Mouse (Mus musculus): ENCODE measurements around the gene Fgf9.

The Fgf9 gene

GRCm38 (mm10) chr14:58089486-58089885, 19.1 kb downstream of the Fgf9 start:
- DNase-seq (ENCODE audit: low read depth, low spot score): no peak

DNA sequence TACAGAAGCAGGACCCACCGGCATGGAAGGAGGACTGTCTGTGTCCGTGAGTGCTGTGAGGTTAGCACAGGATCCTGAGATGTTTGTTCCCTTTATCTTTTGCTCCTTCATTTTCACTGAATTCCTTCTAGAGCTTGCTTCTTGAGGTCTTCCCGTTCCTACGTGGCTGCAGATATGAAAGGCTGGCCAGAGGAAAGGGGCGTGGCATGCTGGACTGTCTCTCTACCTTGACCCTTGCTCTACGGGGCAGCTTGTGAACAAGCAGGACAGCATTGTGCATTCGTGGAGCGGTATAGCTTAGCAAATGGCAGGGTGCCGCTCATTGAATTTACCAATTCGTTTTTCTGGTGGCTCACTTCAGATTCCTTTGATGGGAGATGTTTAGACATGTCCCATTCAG, 21.0 kb downstream of the Fgf9 start:
- DNase-seq (ENCODE audit: low read depth, low spot score): no peak

DNA sequence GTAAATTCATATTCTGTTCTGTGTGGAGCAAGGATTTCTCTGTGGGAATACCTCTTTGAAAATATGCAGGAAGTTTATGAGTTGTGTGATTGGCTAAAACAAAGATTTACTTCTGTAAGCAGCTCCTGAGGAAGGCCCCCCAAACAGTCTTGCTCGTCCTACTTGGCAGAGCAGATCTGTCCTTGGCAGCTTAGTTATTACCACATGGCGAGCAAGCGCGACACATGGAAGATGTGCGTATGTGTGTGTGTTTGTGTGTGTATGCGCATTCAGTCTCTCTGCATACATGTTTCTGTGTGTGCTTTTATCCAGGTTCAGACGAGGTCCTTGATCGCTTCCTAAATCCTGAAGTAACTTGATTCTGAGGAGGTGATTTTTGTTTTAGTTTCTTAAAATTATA, 29.3 kb downstream of the Fgf9 start:
- no peak for DNase-seq (ENCODE audit: low read depth, low spot score)

DNA sequence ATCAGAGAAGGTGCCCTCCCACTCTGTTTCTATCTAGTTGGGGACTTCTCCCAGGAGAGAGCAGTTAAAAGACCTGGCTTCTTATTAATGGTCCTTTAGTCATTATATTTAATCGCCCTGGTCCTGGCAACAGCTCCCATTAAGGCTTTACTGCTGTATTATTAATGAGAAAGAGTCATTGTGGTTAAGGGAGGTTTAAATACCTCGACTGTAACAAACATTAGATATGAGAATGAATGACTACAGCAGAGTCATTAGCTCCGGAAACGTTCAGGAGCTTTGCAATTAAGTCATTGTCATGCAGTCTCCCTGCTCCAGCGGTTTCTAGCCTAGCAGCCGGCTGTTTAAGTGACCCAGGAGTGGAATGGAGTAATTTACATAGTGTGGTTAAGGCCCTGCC, 31.0 kb downstream of the Fgf9 start:
- DNase-seq (ENCODE audit: low read depth, low spot score): no peak

DNA sequence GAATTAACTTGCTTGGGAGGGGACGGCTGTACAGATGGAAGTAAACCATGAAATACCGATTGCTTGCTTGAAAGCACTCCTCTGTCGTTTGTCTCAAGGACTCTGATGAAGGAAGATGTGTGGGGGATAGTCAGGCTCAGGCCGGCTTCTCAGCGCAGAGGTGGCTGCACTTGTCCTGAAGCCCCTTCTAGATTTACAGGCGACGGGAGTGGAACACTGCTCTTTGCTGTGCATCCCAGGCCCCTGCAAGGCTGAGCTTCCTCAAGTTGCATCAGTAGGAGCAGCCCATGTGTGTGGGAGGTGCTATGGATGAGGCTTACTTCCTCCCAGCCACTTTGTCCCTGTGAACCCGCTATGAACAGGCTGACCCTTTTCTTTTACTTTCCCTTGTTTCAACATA, 33.9 kb downstream of the Fgf9 start:
- DNase-seq (ENCODE audit: low read depth, low spot score): no peak

GRCm38 (mm10) chr14:58105596-58105995, 35.2 kb downstream of the Fgf9 start:
- no peak for DNase-seq (ENCODE audit: low read depth, low spot score)

- no peak for DNase-seq (ENCODE audit: low read depth, low spot score)
These were observed 39.3 kb downstream of the Fgf9 start for GRCm38 (mm10) chr14:58109601-58110000.

DNA sequence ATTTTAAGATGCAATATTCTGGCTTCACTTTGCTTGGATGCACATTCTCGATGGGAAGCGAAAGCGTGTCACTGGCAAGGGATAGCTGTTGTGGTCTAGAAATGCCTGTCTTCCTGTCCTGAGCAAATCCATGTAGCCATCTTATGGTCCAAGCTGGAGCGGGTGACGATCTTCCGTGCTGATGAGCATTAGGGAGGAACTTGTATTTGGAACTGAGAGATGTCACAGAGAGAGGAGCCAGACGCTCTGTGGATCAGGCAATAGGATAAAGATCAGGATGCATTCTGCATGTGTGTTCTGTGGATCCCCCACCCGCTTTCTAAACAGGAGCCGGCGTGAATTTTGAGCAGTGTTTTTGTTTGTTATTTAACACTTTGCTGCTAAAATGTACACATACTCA, 41.2 kb downstream of the Fgf9 start:
- no peak for DNase-seq (ENCODE audit: low read depth, low spot score)

DNA sequence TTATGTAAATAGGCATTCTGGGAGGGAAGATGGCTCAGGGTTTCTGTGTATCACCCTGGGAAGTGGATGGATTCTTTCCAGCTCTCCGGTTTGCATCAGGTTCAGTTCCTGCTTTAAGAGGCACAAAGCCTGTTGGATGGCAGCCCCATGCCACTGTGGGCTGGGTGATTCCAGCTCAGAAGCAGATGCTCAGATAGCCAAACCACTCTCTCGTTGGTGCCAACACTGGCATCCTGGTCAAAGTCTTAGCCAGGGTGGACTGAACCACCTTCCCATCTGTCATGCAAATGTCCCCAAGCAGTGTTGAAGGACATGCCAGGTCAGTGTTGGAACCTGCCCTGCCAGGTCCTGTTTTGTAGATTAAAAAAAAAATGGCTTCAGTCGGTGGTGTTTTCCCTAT, 42.0 kb downstream of the Fgf9 start:
- DNase-seq (ENCODE audit: low read depth, low spot score): no peak

- no peak for DNase-seq (ENCODE audit: low read depth, low spot score)
These were observed 42.8 kb downstream of the Fgf9 start for GRCm38 (mm10) chr14:58113180-58113579.

GRCm38 (mm10) chr14:58114146-58114545, 43.8 kb downstream of the Fgf9 start:
- DNase-seq (ENCODE audit: low read depth, low spot score): no peak

GRCm38 (mm10) chr14:58124625-58125024, 54.3 kb downstream of the Fgf9 start:
- no peak for DNase-seq (ENCODE audit: low read depth, low spot score)

DNA sequence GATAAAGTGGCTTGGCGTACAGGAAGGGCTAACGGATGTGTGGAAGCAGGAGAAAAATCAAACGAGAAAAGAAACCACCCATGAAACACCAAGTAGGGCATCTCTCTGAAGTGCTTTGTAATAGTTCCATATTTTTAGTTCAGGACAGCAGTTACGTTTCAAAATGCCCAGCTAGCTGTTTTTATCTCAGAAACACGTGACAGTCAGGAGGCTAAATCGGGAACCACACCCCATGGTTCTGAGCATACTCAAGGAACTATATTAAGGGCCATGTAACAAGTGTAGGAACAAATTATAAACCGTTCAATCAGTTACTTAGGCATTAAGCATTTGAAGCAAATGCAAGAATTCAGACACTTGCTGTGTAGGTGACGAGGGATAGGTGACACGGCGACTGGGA, 56.2 kb downstream of the Fgf9 start:
- no peak for DNase-seq (ENCODE audit: low read depth, low spot score)

GRCm38 (mm10) chr14:58139506-58140055, 69.2 kb downstream of the Fgf9 start:
- DNase-seq (ENCODE audit: low read depth, low spot score): no peak

- DNase-seq (ENCODE audit: low read depth, low spot score): no peak
These were observed 79.5 kb downstream of the Fgf9 start for GRCm38 (mm10) chr14:58149637-58150470.

DNA sequence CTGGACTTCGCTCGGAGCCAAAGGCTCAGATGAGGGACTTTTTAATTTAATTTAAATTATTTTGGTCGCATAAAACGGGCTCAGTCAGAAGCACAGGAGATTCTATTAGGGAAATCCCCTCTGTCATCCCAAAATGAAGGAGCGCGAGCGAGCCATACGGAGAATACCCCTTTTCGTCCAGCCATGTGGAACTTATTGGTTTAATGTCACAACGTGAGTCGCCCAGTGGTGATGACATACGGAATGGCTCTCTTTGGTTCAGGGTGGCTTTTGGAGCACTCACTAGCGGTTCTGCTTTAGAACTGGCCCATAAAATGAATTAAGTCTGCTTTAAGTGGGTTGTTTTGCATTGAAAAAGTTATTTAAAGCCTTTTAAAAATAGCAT, 80.1 kb downstream of the Fgf9 start:
- DNase-seq (ENCODE audit: low read depth, low spot score): no peak

- no peak for DNase-seq (ENCODE audit: low read depth, low spot score)
These were observed 81.8 kb downstream of the Fgf9 start for GRCm38 (mm10) chr14:58152110-58152509.

GRCm38 (mm10) chr14:58153470-58154416, 83.4 kb downstream of the Fgf9 start:
- DNase-seq (ENCODE audit: low read depth, low spot score): no peak

- no peak for DNase-seq (ENCODE audit: low read depth, low spot score)
These were observed 90.3 kb downstream of the Fgf9 start for GRCm38 (mm10) chr14:58160624-58161023.

Measured in CD4-positive, CD25-positive, alpha-beta regulatory T cell, adult 2 months (primary cell).